Mouse (Mus musculus) MEL-GATA-1-ER (cell line): ENCODE results near the gene Upk2.
A peak's percentile ranks its signal among the peaks of the same experiment; 100 is the strongest.
"Not testable (repeated sequence)": the region's sequence is repeated elsewhere in the genome, so short reads cannot be mapped to it uniquely, and the experiment has no call there.

Experiments
- DNase-seq: peaks from one replicate; pipeline ENCODE4 v3.0.0-alpha.2; 2012; ENCODE audit warnings: low read depth; ENCODE audit errors: extremely low read depth

Gene Upk2

GRCm38 (mm10) chr9:44410647-44411336 is 44.0 kb downstream of the Upk2 start:
- no peak for DNase-seq

GRCm38 (mm10) chr9:44408693-44409092 is 46.1 kb downstream of the Upk2 start:
- not testable (repeated sequence) for DNase-seq

GRCm38 (mm10) chr9:44407752-44408097 is 47.1 kb downstream of the Upk2 start:
- no peak for DNase-seq

GRCm38 (mm10) chr9:44406906-44407751 is 47.6 kb downstream of the Upk2 start, which contains the start of the genes Rps25 and Trappc4:
Gene Rps25, plus strand, starts transcription at chr9:44407139.
Gene Trappc4, minus strand, starts transcription at chr9:44407600.
- peak; percentile 81 for DNase-seq

GRCm38 (mm10) chr9:44405011-44405410 is 49.8 kb downstream of the Upk2 start:
- no peak for DNase-seq
